Mouse (Mus musculus) kidney, postnatal 0 days (tissue): ENCODE results near the gene Rbck1. TPM values are rescaled to one million over a fixed set of nuclear protein-coding genes. Genes with fewer than 3 reads are reported as not detected.

Experiments used
- ATAC-seq: fragments of 200-750 bp; cut with Nextera tagmentation; replicated peaks from 2 replicates; pipeline ENCODE4 v1.8.0; 2017; ENCODE audit warnings: low read depth, moderate number of reproducible peaks, moderate TSS enrichment, moderate library complexity; ENCODE audit not compliant: low FRiP score
- DNase-seq: peaks from one replicate; pipeline ENCODE4 v3.0.0-alpha.2; 2016; ENCODE audit warnings: low spot score
- H3K27ac ChIP-seq: fragments of 300-500 bp; sonication (generic); 2 replicates; pipeline ENCODE4 v1.5.1; 2014; ENCODE audit warnings: mild to moderate bottlenecking
- H3K27me3 ChIP-seq: fragments of 300-500 bp; sonication (generic); 2 replicates; pipeline ENCODE4 v1.6.1; 2014; ENCODE audit warnings: low read length, mixed read lengths; ENCODE audit not compliant: insufficient read depth
- H3K36me3 ChIP-seq: fragments of 300-500 bp; sonication (generic); 2 replicates; pipeline ENCODE4 v1.6.1; 2014; ENCODE audit warnings: low read length, mixed read lengths; ENCODE audit not compliant: insufficient read depth
- H3K4me1 ChIP-seq: fragments of 300-500 bp; sonication (generic); replicated peaks from 2 replicates; pipeline ENCODE4 v1.6.1; 2014; ENCODE audit warnings: antibody characterized with exemption, low read length, mixed read lengths; ENCODE audit not compliant: insufficient read depth
- H3K4me2 ChIP-seq: fragments of 300-500 bp; sonication (generic); 2 replicates; pipeline ENCODE4 v1.6.1; 2014; ENCODE audit warnings: mild to moderate bottlenecking, low read length, moderate library complexity, mixed read lengths
- H3K4me3 ChIP-seq: fragments of 300-500 bp; sonication (generic); replicated peaks from 2 replicates; pipeline ENCODE4 v1.5.1; 2014; ENCODE audit warnings: low read depth, low read length
- H3K9ac ChIP-seq: fragments of 300-500 bp; sonication (generic); 2 replicates; pipeline ENCODE4 v1.6.1; 2014; ENCODE audit warnings: low read depth, low read length
- H3K9me3 ChIP-seq: fragments of 300-500 bp; sonication (generic); replicated peaks from 2 replicates; pipeline ENCODE4 v1.6.1; 2016; ENCODE audit warnings: low read length, inconsistent platforms, mixed read lengths
- CTCF ChIP-seq: IDR thresholded peaks from 2 replicates; pipeline ENCODE4 v1.5.1; 2016; ENCODE audit warnings: antibody characterized with exemption, low read depth, mild to moderate bottlenecking, moderate library complexity
- WGBS: fragments of 180-500 bp; shearing (Covaris S2); extraction: QIAGEN DNeasy Blood & Tissue Kit; methylation state at CpG from one replicate; pipeline ENCODE4 v1.1.7; 2014; 5-methylcytosine and 5-hydroxymethylcytosine counted together
- polyA plus RNA-seq: library from polyadenylated mRNA; unstranded; fragments of >200 nt; fragmentation: Nextera tagmentation; extraction: Ambion mirVana; gene quantifications from 2 replicates; pipeline ENCODE4 v1.2.1, GENCODE M21; 2015

Gene Rbck1
- polyA plus RNA-seq, 1 experiment from 2014 or later: 67.6 TPM

DNA sequence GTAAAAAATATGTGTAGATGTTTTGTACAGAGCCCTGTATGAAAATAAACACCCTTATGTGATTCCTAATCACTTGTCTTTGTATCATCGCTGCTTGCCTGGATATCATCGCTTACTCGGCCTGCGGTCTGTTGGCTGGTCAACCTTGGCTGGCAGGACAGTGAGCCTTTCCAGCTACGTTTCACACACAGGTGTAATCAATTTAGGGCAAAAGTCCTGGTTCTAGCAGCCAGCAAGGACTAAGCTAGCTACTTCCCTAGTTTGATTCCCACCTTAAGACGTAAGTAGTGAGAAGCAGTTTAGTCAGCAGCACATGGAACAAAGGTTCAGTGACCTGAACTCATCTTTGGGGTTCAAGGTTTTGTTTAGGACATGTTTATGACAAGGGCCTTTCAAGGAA lies 18.5 kb downstream of the Rbck1 start:
- Histone ChIP-seq H3K9me3 (no peaks in the 10 kb centered on the region), H3K9ac (no peak overlapping the region), H3K27ac (no peak overlapping the region), H3K27me3 (no peaks in the 10 kb centered on the region), H3K36me3 (peaks cover 67% of the 10 kb centered on the region), H3K4me2 (no peak overlapping the region), H3K4me3 (no peak overlapping the region), H3K4me1 (no peaks in the 10 kb centered on the region)
- no peak for ATAC-seq
- no peak for TF ChIP-seq CTCF
- no peak for DNase-seq
- 91% methylated on average over 6 of the region's 6 CpGs for WGBS

DNA sequence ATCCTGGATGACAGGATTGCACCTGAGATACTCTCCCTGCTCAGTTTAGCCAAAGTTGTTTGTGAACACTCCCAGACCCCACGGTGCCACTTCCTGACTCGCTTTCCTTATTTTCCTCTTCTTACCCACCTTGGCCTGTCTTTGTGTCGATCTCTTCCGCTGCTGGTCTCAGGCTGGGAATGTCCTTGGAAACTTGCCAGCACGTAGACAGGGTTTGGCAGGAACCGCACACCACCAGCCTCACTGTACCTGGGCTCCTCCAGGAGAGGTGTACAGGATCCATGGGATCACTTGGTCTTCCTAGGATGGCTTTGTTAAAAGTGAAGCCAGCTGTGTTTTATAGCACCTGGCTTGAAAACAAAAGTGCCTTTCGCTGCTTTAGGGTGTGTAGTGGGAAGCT lies 19.5 kb downstream of the Rbck1 start:
- 63% methylated on average over 7 of the region's 7 CpGs for WGBS
- H3K4me1 ChIP-seq: no peaks in the 10 kb centered on the region
- DNase-seq: no peak
- no peak overlapping the region for H3K4me3 ChIP-seq
- H3K27ac ChIP-seq: no peak overlapping the region
- ATAC-seq: no peak
- H3K27me3 ChIP-seq: no peaks in the 10 kb centered on the region
- TF ChIP-seq CTCF: no peak
- H3K4me2 ChIP-seq: no peak overlapping the region
- peaks cover 69% of the 10 kb centered on the region for H3K36me3 ChIP-seq
- H3K9me3 ChIP-seq: no peaks in the 10 kb centered on the region
- H3K9ac ChIP-seq: no peak overlapping the region

DNA sequence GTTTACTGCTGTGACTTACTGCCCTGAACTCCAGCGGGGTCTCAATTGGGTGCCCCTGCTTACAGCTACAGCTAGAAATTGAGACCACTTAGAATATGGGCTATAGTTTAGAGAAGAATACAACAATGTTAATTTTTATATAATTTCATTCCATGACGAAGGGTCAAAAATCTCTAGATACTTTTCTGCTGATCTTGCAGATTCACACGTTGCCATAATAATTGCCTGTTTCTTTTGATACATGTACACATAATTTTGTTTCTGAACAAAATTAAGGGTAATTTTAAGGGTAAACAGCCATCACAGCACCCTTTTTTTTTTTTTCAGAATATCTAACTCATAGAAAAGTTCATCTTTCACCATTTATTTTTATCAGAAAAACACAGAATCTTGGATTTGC lies 25.3 kb downstream of the Rbck1 start:
- H3K27me3 ChIP-seq: no peaks in the 10 kb centered on the region
- no peak overlapping the region for H3K4me2 ChIP-seq
- ATAC-seq (no peak), DNase-seq (no peak)
- no peak for TF ChIP-seq CTCF
- H3K9ac ChIP-seq: no peak overlapping the region
- no peak overlapping the region for H3K4me3 ChIP-seq
- H3K9me3 ChIP-seq: no peaks in the 10 kb centered on the region
- peaks cover 76% of the 10 kb centered on the region for H3K36me3 ChIP-seq
- H3K4me1 ChIP-seq: no peaks in the 10 kb centered on the region
- 92% methylated on average over 3 of the region's 3 CpGs for WGBS
- H3K27ac ChIP-seq: no peak overlapping the region

DNA sequence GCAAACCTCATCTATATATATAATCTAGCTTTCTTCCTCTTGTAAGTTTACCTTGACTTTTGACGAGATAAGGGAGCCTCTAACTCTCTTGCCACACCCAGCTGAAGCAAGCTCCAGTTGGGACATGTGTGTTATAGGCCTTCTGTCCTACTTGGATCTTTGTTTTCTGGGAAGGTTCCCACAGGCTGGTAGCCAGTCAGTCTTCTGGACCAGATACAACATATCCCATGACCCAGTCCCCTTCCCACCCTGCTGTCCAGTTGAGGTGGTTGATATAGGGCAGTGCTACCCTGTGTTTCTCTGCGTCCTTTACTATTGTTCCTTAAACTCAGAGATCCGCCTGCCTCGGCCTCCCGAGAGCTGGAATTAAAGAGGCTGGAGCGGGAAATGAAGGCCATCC lies 27.0 kb downstream of the Rbck1 start:
- Histone ChIP-seq H3K27ac (no peak overlapping the region), H3K4me2 (no peak overlapping the region), H3K4me3 (no peak overlapping the region), H3K9ac (no peak overlapping the region), H3K9me3 (no peaks in the 10 kb centered on the region), H3K36me3 (peaks cover 66% of the 10 kb centered on the region), H3K27me3 (no peaks in the 10 kb centered on the region), H3K4me1 (no peaks in the 10 kb centered on the region)
- no peak for ATAC-seq
- no peak for TF ChIP-seq CTCF
- 96% methylated on average over 6 of the region's 6 CpGs for WGBS
- no peak for DNase-seq

DNA sequence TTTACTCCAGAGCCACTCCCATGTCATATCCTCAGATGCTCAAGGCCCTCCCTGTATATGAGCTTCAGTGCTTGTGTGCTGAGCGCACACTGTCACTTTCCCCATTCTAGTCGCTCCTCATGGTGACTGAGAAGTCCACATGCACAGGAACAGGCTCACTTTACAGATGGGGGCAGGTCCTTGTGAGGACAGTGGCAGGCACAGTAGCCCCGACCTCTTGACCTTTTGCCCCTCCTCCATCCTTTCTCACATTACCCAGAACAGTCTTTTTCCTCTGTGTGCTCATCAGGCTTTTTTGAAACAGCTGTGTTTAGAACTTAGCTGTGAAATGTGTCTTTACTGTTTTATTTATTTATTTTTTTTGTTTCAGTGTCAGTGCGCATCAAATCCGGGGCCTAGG lies 28.7 kb downstream of the Rbck1 start:
- Histone ChIP-seq H3K27ac (no peak overlapping the region), H3K9ac (no peak overlapping the region), H3K4me3 (no peak overlapping the region), H3K27me3 (no peaks in the 10 kb centered on the region), H3K4me1 (no peaks in the 10 kb centered on the region), H3K4me2 (no peak overlapping the region), H3K36me3 (peaks cover 53% of the 10 kb centered on the region), H3K9me3 (no peaks in the 10 kb centered on the region)
- no peak for TF ChIP-seq CTCF
- 51% methylated on average over 5 of the region's 5 CpGs for WGBS
- ATAC-seq (no peak), DNase-seq (peak; percentile 2)

DNA sequence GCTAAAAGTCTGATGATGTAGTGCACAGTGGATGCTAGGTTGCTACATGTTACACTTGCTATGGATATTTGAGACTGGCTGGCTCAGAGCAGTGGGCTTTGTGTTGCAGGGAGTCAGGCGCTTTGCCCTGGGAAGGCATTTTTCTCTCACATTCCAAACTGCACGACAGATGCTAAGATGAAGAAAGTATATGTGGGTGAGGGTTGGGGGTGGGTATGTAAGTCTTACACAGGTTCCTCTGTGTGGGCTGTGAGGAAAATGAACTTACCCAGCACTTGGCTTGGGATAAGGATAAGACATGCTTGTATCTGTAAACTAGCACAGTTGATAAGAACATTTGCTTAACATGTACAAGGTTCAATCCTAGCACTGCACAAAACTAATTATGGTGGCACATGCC lies 29.6 kb downstream of the Rbck1 start:
- Histone ChIP-seq H3K27ac (no peak overlapping the region), H3K9me3 (no peaks in the 10 kb centered on the region), H3K9ac (no peak overlapping the region), H3K4me3 (no peak overlapping the region), H3K4me2 (no peak overlapping the region), H3K36me3 (peaks cover 44% of the 10 kb centered on the region), H3K27me3 (no peaks in the 10 kb centered on the region), H3K4me1 (no peaks in the 10 kb centered on the region)
- no peak for TF ChIP-seq CTCF
- ATAC-seq (no peak), DNase-seq (no peak)
- WGBS: 79% methylated on average over 2 of the region's 2 CpGs

DNA sequence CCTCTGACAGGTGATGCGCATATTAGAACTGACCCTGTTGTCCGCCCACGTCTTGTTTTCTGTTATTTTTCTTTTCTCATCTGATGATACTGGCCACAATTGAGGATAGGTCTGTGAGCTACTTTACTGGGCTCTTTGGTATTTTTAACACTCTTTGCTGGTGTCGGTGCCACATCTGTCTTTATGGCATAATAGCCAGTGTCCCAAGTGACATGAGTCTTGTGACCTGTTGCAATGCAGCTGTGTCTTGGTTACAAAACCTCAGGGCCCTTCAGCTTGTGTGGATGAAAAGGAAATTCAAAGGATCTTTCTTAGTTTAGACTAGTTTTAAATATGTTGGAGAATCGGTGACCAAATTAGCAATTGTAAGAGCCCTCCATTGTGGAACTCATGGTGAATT lies 37.9 kb downstream of the Rbck1 start:
- Histone ChIP-seq H3K4me2 (peak overlapping the region; percentile 61), H3K36me3 (no peaks in the 10 kb centered on the region), H3K4me1 (0 out of 2 replicates have a peak, but pooled peaks cover 6% of the 10 kb centered on the region), H3K27me3 (no peaks in the 10 kb centered on the region), H3K27ac (no peak overlapping the region), H3K4me3 (peak overlapping the region; percentile 76), H3K9ac (peak overlapping the region; percentile 76), H3K9me3 (no peaks in the 10 kb centered on the region)
- TF ChIP-seq CTCF: no peak
- WGBS: 28% methylated on average over 5 of the region's 5 CpGs
- no peak for DNase-seq
- ATAC-seq: no peak
